In genomic region chr2:167142282-167142681, GRCm38 (mm10) we compare ENCODE assay signal across 17 mouse cellular contexts.
"Had no signal": no experiment of that assay in that cellular context is flagged by ENCODE, and none has a peak within 500 bp of the region (broad histone marks: within the 10 kb centered on the region; RNA-seq: fewer than 3 reads in every experiment).

No protein-coding gene starts in this region.

- H3K9me3 ChIP-seq: limb, embryonic 13.5 days; neural tube, embryonic 12.5 days had no signal

- DNase-seq: kidney, adult 11 months; kidney, adult 9 months; kidney, postnatal 36 days; layer of hippocampus, adult 9-11 months; layer of hippocampus, postnatal 36 days; left cerebral cortex, postnatal 4 days; lung, adult 18-20 months; midbrain, embryonic 14.5 days; retina, postnatal 1 day; right cerebral cortex, postnatal 4 days; spleen, adult 18-20 months; thymus, adult 18-20 months; thymus, postnatal 25 days had no signal

- H3K4me3 ChIP-seq: limb, embryonic 13.5 days; myocyte; neural tube, embryonic 12.5 days had no signal

- H3K27ac ChIP-seq: kidney, postnatal 0 days; limb, embryonic 13.5 days; neural tube, embryonic 12.5 days had no signal

- H3K36me3 ChIP-seq: limb, embryonic 13.5 days; neural tube, embryonic 12.5 days had no signal
